Mouse (Mus musculus): ENCODE measurements around the gene Ift172.

The Ift172 gene

DNA sequence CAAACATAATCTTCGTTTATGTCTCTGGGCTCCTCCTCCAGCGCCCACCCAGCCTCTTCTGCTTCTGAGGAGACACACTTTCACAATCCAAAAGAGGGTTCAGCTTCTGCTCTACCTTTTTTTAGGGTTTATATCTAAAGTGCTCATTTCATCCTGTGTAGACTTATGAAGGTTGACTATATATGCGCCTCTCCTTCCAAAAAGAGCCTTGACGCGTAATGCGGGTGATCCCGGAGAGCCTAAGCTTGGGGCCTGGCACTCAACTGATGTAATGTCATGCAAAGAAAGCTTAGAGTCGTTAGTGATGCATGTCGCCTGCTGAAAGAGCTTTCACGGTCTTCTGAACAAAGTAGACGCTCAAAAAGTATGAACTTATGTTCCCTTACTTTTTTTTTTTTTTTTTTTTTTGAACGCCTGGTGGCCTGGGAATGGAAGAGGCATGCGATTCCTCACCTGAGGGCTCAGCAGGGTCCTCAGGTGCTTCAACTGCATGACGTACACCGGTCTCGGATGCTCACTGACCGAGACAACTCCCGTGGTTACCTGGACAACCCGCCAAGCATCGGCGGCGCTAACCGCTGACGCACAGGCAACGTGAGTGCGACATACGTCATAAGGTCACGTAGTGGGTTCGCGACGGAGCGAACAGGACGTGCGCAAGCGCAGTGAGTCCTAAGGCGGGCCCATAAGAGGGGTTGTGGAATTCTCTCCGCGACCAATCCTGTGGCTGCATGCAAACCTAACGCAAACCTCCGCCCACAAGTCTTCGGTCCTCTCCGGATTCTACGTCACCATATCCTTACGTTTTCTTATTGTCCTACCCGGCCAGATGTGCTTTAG is at the start of gene Ift172:
TSS of gene Ift172 (minus strand) at position 596 of the 840 bp plus-strand sequence.
- peak; percentile 97 for DNase-seq

DNA sequence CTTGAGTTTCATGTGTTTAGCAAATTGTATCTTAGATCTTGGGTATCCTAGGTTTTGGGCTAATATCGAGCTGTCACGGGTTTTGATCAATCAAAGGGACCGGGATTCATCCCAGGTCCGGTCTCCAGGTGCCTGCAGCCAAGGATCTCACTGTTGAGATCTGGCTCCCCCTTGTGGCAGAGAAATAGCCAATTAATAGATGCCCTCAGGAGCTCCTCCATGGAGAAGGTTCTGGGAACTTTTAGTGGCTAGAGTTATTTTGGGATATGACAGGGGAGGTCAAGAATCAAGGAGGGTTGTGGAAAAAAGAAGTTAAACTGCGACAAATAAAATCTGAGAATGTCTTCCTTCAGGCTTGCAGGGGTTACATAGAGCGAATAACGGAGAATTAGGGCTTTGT is 37.3 kb upstream of the Ift172 start:
- DNase-seq: peak; percentile 84

DNA sequence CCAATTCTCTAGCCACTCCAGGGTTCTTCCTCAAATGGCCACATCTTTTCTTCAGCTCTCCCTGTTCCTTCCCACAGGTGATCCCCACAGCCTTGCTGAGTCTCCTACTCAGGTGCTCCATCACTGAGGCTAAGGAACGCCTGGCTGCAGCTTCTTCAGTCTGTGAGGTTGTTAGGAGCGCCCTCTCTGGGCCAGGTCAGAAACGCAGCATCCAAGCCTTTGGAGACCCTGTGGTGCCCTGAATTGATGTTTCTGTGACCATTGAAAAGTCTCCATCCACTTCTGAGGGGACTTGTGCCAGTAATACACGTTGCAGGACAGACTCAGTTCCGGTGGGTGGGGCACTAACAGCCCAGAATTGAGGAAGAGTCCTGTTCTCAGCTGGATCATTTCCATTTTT is 35.9 kb upstream of the Ift172 start:
- DNase-seq: peak; percentile 17

DNA sequence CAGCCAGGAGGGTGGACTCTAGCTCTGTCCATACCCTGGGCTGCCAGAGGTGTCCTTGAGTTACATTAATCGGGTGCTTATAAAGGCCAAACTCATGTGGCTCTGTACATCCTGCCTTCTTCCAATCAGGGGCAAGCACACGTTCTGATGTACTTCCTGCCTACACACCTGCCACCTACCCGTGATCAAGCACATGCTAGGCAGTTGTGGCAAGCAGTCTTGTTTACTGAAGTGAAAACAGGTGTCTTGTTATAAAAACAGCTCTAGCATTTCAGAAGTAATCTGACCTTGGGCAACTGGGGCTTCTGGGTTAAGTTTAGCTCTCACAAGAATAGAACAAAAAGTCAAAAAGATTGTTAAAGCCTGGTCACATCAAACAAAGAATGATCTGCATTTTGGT is 33.2 kb upstream of the Ift172 start:
- DNase-seq: no peak

DNA sequence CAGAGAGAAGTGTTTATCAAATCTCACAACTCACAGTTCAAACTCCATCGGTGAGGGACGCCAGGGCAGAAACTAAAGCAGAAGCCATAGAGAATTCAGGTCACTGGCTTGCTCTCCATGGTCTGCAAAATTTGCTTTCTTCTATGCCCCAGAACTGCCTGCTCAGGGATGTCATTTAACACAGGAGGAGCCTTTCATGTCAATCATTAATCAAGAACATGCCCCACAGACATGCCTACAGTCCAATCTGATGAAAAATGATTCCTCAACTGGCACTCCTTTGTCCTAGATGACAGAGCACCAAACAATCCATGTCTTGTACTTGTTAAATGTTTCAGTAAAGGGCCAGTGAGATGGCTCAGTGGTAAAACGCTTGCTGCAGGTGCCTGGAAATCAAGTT is 31.9 kb upstream of the Ift172 start:
- peak; percentile 57 for DNase-seq

DNA sequence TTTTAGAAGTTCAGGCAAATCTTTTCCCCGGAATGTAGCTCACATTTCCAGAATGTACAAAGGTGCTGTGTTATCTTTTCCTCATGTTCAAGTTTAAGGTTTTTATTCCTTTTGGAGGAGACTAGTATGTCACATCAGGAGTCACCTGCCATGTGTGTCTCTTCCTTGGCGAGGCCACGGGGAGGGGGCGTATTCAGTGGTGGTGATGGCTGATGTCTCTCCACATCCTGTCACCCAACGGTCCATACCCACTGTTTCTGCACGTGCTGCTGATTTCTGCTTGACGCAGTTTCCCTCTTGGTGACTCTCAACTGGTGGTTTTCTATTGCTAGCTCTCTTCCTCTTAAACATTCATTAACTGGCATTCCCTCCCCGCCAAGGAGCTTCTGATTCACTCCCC is 21.9 kb upstream of the Ift172 start:
- DNase-seq: no peak

DNA sequence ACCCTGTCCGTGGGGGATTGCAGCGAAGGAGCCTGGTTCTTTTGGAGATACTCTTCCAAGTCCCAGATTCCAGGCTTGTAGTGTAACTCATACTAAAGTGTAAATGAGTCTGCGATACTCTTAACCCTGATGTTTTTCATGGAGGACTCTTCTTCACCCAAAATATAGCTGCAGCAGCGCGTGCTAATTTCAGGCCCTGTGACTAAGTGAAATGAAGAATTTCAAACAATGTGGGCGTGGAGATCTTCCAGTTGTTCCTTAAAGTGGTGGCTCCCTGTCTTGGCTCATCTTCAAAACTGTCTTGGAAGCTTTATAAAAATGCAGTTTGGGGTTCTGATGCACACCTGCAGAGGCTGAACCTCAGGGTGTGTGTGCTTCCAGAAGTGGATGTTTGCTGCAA is 12.2 kb upstream of the Ift172 start:
- no peak for DNase-seq

DNA sequence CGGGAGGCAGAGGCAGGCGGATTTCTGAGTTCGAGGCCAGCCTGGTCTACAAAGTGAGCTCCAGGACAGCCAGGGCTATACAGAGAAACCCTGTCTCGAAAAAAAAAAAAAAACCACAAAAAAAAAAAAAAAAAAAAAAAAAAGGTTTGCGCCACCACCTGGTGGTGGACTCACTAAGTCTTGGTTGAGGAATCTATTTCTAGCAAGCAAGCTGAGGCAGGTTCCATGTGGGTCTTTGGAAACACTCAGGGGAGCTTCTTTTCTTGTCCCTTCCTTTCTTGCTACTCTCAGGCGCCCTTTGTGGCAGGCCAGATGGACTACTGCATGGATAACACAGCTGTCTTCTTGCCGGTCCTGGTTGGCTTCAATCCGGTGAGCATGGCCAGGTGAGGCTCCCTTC is 10.9 kb upstream of the Ift172 start:
- DNase-seq: no peak

DNA sequence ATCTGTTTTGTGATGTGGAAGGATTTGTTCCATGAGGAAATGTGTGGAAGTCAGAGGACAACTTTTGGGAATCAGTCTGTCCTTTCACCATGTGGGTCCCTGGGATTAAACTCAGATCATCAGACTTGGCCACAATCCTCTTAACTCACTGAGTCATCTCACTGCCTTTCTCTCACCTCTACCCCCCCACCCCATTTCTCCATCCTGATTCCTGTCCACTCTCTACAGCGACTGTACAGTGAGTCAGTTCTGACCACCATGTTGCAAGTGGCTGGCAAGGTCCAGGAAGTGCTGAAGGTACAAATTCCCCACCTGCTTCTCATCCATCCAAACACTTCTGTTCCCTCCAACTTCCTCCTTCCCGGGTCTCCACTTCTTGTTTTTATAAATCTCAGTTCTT is 7.6 kb upstream of the Ift172 start:
- no peak for DNase-seq

DNA sequence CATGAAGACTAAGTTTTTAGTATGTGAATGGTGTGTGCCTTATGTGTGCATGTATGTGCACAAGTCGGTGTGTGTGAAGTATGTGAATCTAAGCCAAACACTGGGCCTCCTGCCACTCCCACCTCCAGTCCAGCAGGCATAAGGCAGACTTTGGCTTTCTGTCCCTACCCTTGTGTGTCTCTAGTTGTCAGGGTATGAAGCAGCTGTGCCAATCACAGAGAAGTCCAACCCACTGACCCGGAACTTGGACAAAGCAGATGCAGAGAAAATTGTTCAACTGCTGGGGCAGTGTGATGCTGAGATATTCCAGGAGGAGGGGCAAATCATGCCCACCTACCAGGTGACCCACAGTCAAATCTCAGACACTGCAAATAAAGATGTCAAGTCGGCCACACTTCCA is 7.1 kb upstream of the Ift172 start:
- peak; percentile 38 for DNase-seq

DNA sequence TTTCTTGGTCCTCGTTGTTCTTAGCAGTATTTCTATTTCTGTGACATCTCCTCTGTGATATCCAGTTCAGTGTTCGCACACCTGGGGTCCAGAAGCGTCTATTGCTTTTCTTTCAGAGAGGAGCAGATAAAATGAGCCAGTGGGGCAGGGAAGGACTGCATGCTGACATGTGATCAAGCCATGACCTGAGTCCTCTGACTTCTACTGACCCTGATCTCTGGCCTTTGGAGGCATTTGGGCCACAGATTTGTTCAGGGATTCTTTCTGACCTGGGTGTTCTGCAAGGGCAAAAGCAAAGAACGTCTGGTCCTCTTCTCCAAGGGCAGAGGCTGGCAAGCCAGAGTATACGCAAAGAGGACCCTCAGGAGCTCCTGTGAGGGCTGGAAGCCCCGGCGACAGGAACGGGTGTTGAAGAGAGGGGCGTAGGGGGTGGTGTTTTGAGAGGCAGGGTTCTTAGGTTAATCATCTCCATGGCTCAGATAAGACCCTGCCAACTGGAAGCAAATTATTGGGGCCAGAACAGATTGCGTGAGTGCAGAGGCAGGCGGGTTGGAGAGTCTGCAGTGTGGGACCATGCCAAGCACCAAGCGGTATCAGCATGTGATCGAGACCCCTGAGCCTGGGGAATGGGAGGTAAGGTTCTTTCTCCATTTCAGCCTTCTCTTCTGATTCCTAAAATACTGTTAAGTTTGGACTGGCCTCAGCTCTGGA is 6.3 kb upstream of the Ift172 start, which contains the start of gene Gckr:
TSS of gene Gckr (plus strand) at position 397 of the 711 bp plus-strand sequence.
- DNase-seq: no peak

DNA sequence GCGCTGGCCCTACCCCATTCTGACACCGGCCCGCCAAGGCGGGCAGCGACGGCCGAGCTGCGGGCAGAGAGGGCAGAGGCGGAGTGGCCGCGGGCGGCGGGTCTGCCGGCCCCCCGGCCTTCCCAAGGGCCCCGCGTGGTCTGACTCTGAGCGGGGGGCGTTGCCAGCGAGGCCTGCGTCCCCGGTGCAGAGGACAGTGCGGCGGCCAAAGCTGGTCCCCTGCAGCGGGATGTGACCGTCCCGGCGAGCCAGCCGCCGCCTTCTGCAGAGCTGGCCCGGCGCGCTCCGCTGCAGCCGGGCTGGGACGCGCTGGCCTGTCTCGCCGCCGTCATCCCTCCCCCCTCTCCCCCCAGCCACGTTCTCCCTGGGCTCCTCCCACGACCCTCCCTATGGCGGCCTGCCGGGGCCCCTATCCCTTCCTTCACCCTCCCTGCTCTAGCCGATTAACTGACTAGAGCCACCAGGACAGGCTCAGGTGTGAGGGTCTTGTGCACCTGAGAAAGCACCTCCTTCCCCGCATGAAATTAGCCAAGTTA is 4.8 kb upstream of the Ift172 start, which contains the start of gene Fndc4:
TSS of gene Fndc4 (minus strand) at position 475 of the 536 bp plus-strand sequence.
- no peak for DNase-seq

DNA sequence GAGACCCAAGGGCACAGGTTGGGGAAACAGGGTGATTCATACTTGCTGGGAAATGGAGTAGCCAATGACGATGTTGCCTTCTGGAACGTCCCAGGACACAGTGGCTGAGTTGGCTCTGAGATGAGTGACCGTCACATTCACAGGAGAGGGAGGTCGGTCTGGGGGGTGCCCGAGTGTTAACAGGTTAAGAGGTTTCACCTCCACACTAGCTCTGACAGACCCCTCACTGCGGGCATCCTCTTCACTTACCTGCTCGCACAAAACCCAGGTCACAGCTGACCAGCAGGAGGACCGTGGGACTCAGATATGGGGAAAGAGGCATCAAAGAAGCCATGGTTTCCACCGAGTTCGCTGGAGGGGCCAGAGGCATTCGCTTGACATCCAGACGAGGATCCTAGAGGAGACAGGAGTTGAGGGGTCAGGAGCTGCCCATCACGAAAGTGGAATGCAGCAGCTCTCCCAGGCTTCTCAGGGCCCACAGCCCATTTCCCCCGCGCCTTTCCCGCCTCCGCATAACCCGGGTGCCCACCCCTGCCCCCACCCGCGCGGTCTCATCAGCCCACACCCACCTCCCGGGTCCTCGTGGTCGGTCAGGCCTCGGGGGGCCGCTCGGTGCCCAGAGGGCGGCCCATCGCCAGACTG is 4.2 kb upstream of the Ift172 start:
- no peak for DNase-seq

DNA sequence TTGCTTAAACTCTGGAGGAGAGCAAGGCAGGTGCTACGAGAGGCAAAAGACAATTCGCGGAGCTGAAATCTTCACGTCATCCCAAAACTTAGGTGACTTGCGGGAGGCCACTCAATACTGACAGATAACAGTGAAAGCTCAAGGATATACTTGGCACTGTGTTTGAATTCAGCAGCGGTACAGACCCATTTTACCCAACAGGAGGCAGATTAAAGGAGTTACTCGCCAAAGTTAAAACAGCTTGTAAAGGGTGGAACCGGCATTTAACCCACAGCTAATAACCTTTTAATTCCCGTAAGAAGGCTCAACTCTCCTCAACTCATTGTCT is 409 bp upstream of the Ift172 start:
- no peak for DNase-seq

DNA sequence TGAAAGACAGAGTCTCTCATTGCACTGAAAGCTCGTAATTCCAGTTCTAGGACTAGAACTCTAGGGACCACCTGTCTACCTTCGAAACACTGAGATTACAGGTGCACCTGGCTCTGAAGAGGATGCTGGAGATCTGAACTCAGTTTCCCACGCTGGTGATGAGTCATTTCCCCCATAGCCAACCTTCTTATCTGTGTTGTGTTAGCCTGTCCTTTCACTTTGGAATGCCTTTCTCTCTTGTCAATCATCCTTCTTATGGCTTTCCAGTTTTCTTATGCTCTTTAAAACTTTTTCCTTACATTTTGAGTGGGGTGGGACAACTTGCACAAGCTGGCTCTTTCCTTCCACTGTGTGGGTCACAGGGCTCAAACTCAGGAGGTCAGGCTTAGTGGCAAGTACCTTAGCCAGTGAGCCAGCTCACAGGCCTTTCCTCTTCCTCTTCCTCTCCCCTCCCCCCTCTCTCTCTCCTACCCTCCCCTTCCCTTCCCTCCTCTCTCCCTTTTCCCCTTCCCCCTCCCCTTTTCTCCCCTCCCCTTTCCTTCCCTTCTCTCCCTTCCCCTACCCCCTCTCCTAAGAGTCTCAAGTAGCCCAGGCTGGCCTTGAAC is 1.2 kb downstream of the Ift172 start:
- no peak for DNase-seq

DNA sequence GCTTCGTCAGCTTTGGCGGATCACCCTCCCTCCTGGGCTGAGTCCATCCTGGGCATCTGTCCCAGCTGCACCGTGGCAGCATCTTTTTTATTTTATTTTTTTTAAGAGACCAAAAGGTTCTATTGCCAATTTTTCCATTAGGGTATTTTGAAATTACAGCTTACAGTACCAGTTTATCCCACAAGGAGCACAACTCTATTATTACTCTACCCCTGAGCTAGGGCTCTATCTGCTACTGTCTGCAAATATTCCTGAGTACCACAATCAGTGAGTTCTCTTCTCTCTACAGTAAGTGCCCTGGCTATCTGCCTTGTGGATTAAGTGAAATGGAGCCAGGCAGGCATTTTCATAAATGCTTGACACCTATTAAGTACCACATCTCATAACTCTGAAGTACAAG is 2.3 kb downstream of the Ift172 start:
- no peak for DNase-seq

DNA sequence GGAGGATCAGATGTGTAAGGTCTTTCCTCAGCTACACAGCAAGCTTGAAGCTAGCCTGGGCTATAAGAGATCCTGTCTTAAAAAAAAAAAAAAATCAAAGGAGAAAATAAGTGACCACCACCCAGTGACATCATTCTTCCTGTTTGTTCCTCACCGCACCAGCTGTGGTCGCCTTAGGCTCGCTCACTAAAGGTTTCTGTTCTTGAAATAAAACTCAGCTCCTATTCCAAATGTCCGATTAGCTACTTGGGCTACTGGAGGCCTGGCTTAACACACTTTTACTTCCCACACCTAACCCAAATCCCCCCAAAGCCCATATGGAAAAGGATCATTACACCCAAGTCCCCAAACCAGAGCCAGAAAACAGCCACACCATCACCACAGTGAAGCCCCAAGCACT is 2.7 kb downstream of the Ift172 start:
- DNase-seq: no peak

DNA sequence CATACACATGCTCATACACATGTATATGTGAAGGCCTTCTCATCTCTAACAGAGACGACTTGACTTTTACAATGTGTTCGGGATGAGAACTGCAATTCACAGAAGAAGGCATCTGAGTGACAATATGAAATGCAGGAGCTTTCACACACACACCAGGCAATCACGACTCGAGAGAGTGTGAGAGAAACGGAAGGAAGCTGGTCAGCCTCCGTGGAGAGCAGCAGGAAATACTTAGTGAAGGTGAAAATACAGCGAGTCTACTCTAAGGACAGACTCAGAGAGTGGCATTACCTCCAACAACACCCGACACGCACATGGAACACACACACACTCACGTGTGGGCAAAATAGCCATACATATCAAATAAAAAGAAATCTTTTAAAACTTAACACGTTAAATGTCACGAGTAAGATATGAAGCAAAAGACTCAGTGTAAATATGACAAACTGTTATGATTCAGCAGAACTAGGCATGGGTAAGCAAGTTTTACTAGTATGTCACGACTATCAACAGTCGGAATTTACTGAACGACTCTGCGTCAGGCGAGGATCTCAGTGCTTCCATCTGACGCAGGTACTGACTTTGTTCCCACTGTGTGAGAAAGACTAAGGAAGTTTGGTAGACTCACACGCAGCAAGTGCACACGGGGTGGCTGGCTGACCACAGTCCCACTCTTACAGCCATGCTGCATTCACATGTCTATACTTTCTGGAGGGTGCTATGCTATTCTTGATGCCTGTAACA is 11.5 kb downstream of the Ift172 start:
- no peak for DNase-seq

DNA sequence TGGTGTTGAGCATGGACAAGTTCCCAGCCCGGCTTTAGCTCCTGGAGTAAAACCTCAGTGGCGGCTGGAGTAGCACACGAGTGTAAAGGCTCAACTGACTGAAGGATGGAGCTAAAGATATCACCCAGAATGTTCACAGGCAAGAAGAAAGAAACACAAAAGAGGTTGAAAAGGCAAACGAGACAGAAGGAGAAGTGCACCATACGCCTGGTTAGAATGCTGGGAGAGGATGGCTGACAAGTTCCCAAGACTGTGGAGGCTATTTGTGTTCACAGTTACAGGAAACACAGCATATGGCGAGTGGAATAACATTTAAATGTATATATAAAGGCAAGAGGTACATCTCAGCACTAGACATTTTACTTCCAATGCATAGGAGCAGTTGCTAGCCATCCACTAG is 17.9 kb downstream of the Ift172 start:
- DNase-seq: no peak

DNA sequence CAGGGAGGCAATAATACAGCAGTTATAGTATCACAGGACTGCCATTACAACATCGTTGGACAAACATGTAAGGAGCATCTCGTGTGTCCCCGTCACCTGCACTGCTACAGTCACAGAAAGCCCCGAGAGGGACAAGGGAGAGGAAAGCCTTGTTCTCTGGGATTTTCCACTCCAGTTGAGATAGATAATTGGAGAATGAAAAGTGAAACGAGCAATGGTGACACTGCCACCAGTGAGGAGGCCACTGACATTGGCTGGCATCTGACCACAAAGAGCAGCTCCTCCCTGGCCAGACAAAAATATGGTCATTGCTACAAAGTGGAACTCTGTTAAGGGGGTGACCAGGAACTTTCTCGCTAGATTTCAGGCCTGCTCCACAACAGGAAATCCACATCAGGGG is 23.2 kb downstream of the Ift172 start:
- no peak for DNase-seq

DNA sequence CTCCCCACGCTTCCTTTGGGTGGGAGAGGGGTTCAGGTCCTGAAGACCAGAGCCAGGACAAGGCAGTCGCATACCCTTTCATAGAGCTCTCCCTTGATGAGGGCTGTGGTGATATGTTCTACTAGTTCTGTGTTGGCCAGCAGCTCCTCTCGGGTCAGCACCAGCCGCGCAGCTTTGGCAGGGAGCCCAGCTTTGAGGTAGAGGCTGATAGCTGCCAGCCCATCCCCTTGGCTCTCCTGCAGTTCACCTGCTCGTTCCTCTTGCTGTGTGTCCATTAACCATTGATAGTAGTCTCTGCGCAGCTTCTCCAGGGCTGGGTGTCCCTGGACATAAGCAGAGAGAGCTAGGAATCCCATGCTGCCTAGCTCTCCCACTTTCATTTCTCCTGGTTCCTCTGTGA is 24.8 kb downstream of the Ift172 start:
- no peak for DNase-seq

DNA sequence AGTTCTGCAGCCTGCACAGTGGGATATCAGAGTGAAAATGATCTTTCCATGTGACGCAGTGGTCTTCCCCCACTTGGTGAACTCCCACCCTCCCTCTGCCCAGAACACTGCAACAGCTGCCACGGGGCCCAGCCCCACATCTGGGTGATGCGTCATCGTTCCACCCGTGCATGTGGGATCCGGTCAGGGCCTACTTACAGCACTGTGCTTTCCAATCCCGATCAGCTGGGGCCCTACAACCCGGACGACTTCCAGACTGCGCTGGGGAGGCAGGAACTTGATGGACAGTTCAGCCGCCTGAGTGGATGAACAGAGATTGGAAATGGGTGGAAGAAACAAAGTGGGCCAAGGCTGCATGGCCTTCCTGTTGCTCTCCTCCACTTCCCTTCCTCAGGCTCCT is 33.3 kb downstream of the Ift172 start:
- DNase-seq: no peak

DNA sequence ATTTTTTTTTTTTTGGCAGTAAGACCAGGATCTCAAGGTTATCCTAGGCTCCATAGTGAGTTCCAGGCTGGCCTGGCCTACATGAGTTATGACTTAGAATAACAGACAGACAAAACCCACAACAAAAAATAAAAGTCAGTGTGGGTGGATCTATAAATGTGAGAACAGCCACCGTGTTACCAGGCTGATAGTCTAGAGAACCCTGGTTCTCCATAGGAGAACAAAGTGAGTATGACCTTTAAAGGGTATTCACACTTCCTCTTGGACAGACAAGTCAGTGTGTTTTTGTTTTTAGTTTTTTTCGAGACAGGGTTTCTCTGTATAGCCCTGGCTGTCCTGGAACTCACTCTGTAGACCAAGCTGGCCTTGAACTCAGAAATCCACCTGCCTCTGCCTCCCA is 34.9 kb downstream of the Ift172 start:
- DNase-seq: no peak

Data from kidney, adult 9 months (tissue).